Mouse (Mus musculus): ENCODE measurements around the gene Creb3l1. TPM values are rescaled to one million over a fixed set of nuclear protein-coding genes. Genes with fewer than 3 reads are reported as not detected.

The Creb3l1 gene
- polyA plus RNA-seq, 1 experiment, result 3.7 TPM

- TF ChIP-seq POLR2A (IDR thresholded peaks at IDR 0.05; ENCODE audit: borderline replicate concordance, low read depth, low read length) (no peak), CTCF (IDR thresholded peaks at IDR 0.05; ENCODE audit: low read depth, low read length) (no peak)
- H3K4me3 ChIP-seq (ENCODE audit: insufficient read depth, low read length), result no peak overlapping the region
- peaks cover 53% of the 10 kb centered on the region for H3K4me1 ChIP-seq (ENCODE audit: control insufficient read depth, insufficient read depth, low read length)
- H3K27ac ChIP-seq (ENCODE audit: insufficient read depth, low read depth, low read length), result no peak overlapping the region
Observed at GRCm38 (mm10) chr2:91960459-91960858, 63.8 kb downstream of the Creb3l1 start.

GRCm38 (mm10) chr2:91959544-91960410 is 64.5 kb downstream of the Creb3l1 start:
- H3K4me1 ChIP-seq (ENCODE audit: control insufficient read depth, insufficient read depth, low read length), result peaks cover 60% of the 10 kb centered on the region
- H3K4me3 ChIP-seq (ENCODE audit: insufficient read depth, low read length), result no peak overlapping the region
- TF ChIP-seq CTCF (IDR thresholded peaks at IDR 0.05; ENCODE audit: low read depth, low read length) (no peak), POLR2A (IDR thresholded peaks at IDR 0.05; ENCODE audit: borderline replicate concordance, low read depth, low read length) (no peak)
- no peak overlapping the region for H3K27ac ChIP-seq (ENCODE audit: insufficient read depth, low read depth, low read length)

GRCm38 (mm10) chr2:91958701-91959457 is 65.4 kb downstream of the Creb3l1 start:
- H3K4me3 ChIP-seq (ENCODE audit: insufficient read depth, low read length), result no peak overlapping the region
- H3K4me1 ChIP-seq (ENCODE audit: control insufficient read depth, insufficient read depth, low read length), result peaks cover 69% of the 10 kb centered on the region
- H3K27ac ChIP-seq (ENCODE audit: insufficient read depth, low read depth, low read length), result no peak overlapping the region
- TF ChIP-seq CTCF (IDR thresholded peaks at IDR 0.05; ENCODE audit: low read depth, low read length) (peak; percentile 39; the same call in 1 of the 2 replicates), POLR2A (IDR thresholded peaks at IDR 0.05; ENCODE audit: borderline replicate concordance, low read depth, low read length) (no peak)

GRCm38 (mm10) chr2:91958049-91958448 is 66.3 kb downstream of the Creb3l1 start:
- H3K27ac ChIP-seq (ENCODE audit: insufficient read depth, low read depth, low read length), result no peak overlapping the region

GRCm38 (mm10) chr2:91957096-91957495 is 67.2 kb downstream of the Creb3l1 start:
- Histone ChIP-seq H3K27ac (ENCODE audit: insufficient read depth, low read depth, low read length) (peak overlapping the region; percentile 6; the same call in 1 of the 2 replicates), H3K4me3 (ENCODE audit: insufficient read depth, low read length) (no peak overlapping the region), H3K4me1 (ENCODE audit: control insufficient read depth, insufficient read depth, low read length) (peaks cover 82% of the 10 kb centered on the region)
- TF ChIP-seq POLR2A (IDR thresholded peaks at IDR 0.05; ENCODE audit: borderline replicate concordance, low read depth, low read length) (no peak), CTCF (IDR thresholded peaks at IDR 0.05; ENCODE audit: low read depth, low read length) (no peak)

More at GRCm38 (mm10) chr2:91958049-91958448, 66.3 kb downstream of the Creb3l1 start:
- H3K4me3 ChIP-seq (ENCODE audit: insufficient read depth, low read length), result no peak overlapping the region
- TF ChIP-seq POLR2A (IDR thresholded peaks at IDR 0.05; ENCODE audit: borderline replicate concordance, low read depth, low read length) (no peak), CTCF (IDR thresholded peaks at IDR 0.05; ENCODE audit: low read depth, low read length) (no peak)
- H3K4me1 ChIP-seq (ENCODE audit: control insufficient read depth, insufficient read depth, low read length), result peaks cover 77% of the 10 kb centered on the region

- Histone ChIP-seq H3K4me3 (ENCODE audit: insufficient read depth, low read length) (no peak overlapping the region), H3K4me1 (ENCODE audit: control insufficient read depth, insufficient read depth, low read length) (peaks cover 80% of the 10 kb centered on the region), H3K27ac (ENCODE audit: insufficient read depth, low read depth, low read length) (peak overlapping the region; percentile 40)
- no peak for TF ChIP-seq CTCF (IDR thresholded peaks at IDR 0.05; ENCODE audit: low read depth, low read length)
- no peak for TF ChIP-seq POLR2A (IDR thresholded peaks at IDR 0.05; ENCODE audit: borderline replicate concordance, low read depth, low read length)
Observed at GRCm38 (mm10) chr2:91955875-91956274, 68.4 kb downstream of the Creb3l1 start.

- no peak overlapping the region; the same call in 1 of the 2 replicates for H3K27ac ChIP-seq (ENCODE audit: insufficient read depth, low read depth, low read length)
- no peak overlapping the region for H3K4me3 ChIP-seq (ENCODE audit: insufficient read depth, low read length)
- H3K4me1 ChIP-seq (ENCODE audit: control insufficient read depth, insufficient read depth, low read length), result peaks cover 79% of the 10 kb centered on the region
- no peak for TF ChIP-seq CTCF (IDR thresholded peaks at IDR 0.05; ENCODE audit: low read depth, low read length)
- no peak for TF ChIP-seq POLR2A (IDR thresholded peaks at IDR 0.05; ENCODE audit: borderline replicate concordance, low read depth, low read length)
Observed at GRCm38 (mm10) chr2:91955121-91955591, 69.1 kb downstream of the Creb3l1 start.

GRCm38 (mm10) chr2:91953825-91954224 is 70.5 kb downstream of the Creb3l1 start:
- Histone ChIP-seq H3K4me3 (ENCODE audit: insufficient read depth, low read length) (no peak overlapping the region), H3K27ac (ENCODE audit: insufficient read depth, low read depth, low read length) (peak overlapping the region; percentile 59), H3K4me1 (ENCODE audit: control insufficient read depth, insufficient read depth, low read length) (peaks cover 73% of the 10 kb centered on the region)
- no peak for TF ChIP-seq POLR2A (IDR thresholded peaks at IDR 0.05; ENCODE audit: borderline replicate concordance, low read depth, low read length)
- no peak for TF ChIP-seq CTCF (IDR thresholded peaks at IDR 0.05; ENCODE audit: low read depth, low read length)

GRCm38 (mm10) chr2:91950275-91951085 is 73.8 kb downstream of the Creb3l1 start:
- Histone ChIP-seq H3K4me3 (ENCODE audit: insufficient read depth, low read length) (peak overlapping the region; percentile 55), H3K4me1 (ENCODE audit: control insufficient read depth, insufficient read depth, low read length) (peaks cover 69% of the 10 kb centered on the region), H3K27ac (ENCODE audit: insufficient read depth, low read depth, low read length) (peak overlapping the region; percentile 92)
- TF ChIP-seq CTCF (IDR thresholded peaks at IDR 0.05; ENCODE audit: low read depth, low read length), result no peak
- no peak for TF ChIP-seq POLR2A (IDR thresholded peaks at IDR 0.05; ENCODE audit: borderline replicate concordance, low read depth, low read length)

Measured in bone marrow macrophage, adult 2 months (primary cell).